Mouse (Mus musculus) neutrophil, adult 59 days (primary cell): ENCODE results near the gene Tas2r126. TPM values are rescaled to one million over a fixed set of nuclear protein-coding genes. Genes with fewer than 3 reads are reported as not detected.

Experiments
- total RNA-seq, 2 experiments: library from RNA; stranded (reverse); gene quantifications; 1 replicate in 1 of 2; 2 replicates in 1 of 2; pipeline ENCODE4 v1.2.4; 2023

The Tas2r126 gene
- 1 to 10 TPM; 1.4 to 2.0 TPM for total RNA-seq

DNA sequence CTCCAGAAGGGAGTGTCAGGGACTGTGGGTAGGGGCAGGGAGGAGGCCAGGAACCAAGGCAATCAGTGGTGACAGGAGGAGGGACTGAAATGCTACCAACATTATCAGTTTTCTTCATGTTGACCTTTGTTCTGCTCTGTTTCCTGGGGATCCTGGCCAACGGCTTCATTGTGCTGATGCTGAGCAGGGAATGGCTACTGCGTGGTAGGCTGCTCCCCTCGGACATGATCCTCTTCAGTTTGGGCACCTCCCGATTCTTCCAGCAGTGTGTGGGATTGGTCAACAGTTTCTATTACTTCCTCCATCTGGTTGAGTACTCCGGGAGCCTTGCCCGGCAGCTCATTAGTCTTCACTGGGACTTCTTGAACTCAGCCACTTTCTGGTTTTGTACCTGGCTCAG lies at the start of gene Tas2r126:
Tas2r126 (plus strand) TSS at position 90 of the 400 bp plus-strand sequence.

DNA sequence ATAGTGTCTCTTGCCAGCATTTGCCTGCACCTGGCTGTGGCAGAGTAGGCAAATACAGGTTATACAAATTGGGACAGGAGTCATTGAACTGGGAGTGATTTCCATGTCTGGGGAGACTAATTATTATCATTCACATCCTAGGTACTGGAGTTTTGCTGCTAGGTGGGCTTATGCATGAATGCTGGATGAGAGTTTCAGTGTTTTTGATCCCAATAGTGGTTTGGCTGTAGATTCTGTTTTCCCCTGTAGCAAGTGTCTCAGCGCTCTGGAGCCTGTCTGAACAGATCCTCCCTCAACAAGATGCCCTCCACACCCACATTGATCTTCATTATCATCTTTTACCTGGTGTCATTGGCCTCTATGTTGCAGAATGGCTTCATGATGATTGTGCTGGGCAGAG lies 34.4 kb upstream of the Tas2r126 start, which contains the start of gene Tas2r143:
Tas2r143 (plus strand) TSS at position 301 of the 400 bp plus-strand sequence.

DNA sequence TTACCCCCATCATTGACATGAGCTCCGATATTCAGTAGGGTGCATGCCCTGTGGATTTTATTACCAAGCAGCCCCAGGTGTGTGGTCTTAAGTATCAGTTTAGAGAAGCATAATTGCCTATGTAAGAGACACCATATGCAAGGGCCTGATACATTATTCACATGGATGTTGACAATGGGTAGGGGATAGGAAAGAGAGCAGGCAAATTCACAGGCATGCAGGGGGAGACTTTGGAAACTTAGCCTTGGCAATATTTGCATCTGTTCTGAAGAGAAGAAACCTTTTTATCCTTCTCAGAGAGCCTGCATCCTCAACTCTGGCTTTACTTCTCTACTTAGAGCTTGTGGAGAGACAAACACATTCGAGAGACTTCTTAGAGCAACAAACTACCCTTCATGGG lies 29.2 kb upstream of the Tas2r126 start, which contains the start of gene Tas2r135:
Tas2r135 (plus strand) TSS at position 301 of the 400 bp plus-strand sequence.

DNA sequence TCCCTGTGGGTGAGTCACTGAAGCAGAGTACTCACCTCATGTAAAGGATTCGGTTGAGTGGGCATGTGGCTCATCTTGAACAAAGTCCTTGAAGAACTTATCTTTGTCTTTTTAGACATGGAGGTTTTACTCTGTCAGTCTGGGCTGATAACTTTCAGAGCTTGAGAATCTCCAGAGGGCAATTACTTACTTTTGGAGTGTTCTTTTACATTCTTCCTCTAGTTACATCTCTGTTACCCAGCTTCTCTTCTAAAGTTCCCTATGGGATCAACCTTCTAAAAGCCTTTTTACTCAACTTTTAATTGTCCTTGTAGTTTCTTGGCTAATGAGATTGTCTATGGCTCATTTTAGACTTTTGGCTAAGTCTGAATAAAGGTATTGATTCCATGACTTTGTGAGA lies 30.8 kb downstream of the Tas2r126 start, which contains the start of gene Olfr458:
Olfr458 (minus strand) TSS at position 101 of the 400 bp plus-strand sequence.

DNA sequence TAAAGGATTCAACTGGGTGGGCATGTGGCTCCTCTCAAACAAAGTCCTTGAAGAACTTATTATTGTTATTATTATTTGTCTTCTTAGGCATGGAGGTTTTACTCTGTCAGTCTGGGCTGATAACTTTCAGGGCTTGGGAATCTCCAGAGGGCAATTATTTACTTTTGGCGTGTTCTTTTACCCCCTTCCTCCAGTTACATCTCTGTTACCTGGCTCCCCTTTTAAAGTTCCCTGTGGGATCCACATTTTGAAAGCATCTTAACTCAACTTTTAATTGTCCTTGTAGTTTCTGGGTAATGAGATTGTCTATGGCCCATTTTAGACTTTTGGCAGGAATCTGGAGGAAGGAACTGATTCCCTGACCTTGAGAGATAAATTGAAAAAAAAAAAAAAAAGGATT lies 41.9 kb downstream of the Tas2r126 start, which contains the start of gene Olfr457:
Olfr457 (minus strand) TSS at position 101 of the 400 bp plus-strand sequence.

Other genes starting within 250 kb of the Tas2r126 start
- gene Tas2r144, start 219.2 kb upstream of the Tas2r126 start, total RNA-seq, result not detected
- 1 to 10 TPM; 4.3 to 5.2 TPM for gene Gstk1, start 188.6 kb upstream of the Tas2r126 start, total RNA-seq
- gene Tmem139, start 172.6 kb upstream of the Tas2r126 start, total RNA-seq, result not detected
- gene Casp2, start 169.6 kb upstream of the Tas2r126 start, total RNA-seq, result 10 to 100 TPM; 66.9 to 84.2 TPM
- gene Clcn1, start 147.8 kb upstream of the Tas2r126 start, total RNA-seq, result under 1 TPM; 0.51 to 0.78 TPM
- gene Fam131b, start 109.9 kb upstream of the Tas2r126 start, total RNA-seq, result under 1 TPM in 1 of 2 experiments, not detected in 1; 0.09 TPM
- 100 to 1,000 TPM; 658 to 702 TPM for gene Zyx, start 84.9 kb upstream of the Tas2r126 start, total RNA-seq
- gene Epha1, start 61.3 kb upstream of the Tas2r126 start, total RNA-seq, result under 1 TPM in 1 of 2 experiments, not detected in 1; 0.24 TPM
- 1 to 10 TPM; 4.3 to 4.8 TPM for gene Tas2r143, start 34.3 kb upstream of the Tas2r126 start, total RNA-seq
- gene Tas2r135, start 29.1 kb upstream of the Tas2r126 start, total RNA-seq, result 1 to 10 TPM; 2.7 to 4.2 TPM
- gene Olfr458, start 30.7 kb downstream of the Tas2r126 start, total RNA-seq, result not detected
- gene Olfr457, start 41.8 kb downstream of the Tas2r126 start, total RNA-seq, result not detected
- gene Olfr456, start 52.7 kb downstream of the Tas2r126 start, total RNA-seq, result not detected
- gene Olfr455, start 113.1 kb downstream of the Tas2r126 start, total RNA-seq, result not detected
- not detected for gene Tcaf3, start 163.2 kb downstream of the Tas2r126 start, total RNA-seq
- gene Tcaf2, start 210.7 kb downstream of the Tas2r126 start, total RNA-seq, result not detected